ENCODE assay signal across 8 mouse cellular contexts in genomic region chr4:135889884-135890283, GRCm38 (mm10). TPM values are rescaled to one million over a fixed set of nuclear protein-coding genes. Genes with fewer than 3 reads are reported as not detected.
DNase-seq lines count a peak whose midpoint lies in the region; ATAC-seq and TF ChIP-seq lines count a peak whose summit lies in the region.

No protein-coding gene starts in this region.

- peak; percentile 76 for ATAC-seq in erythroblast, adult 5-6 weeks (replicated peaks; ENCODE audit: low FRiP score, poor library complexity, severe bottlenecking)
- ATAC-seq in heart, embryonic 14.5 days (ENCODE audit: insufficient number of reproducible peaks, insufficient read depth, low FRiP score, low read depth): peak; percentile 73; the same call in 1 of the 2 replicates
- peak; percentile 81 for ATAC-seq in kidney, postnatal 0 days (replicated peaks; ENCODE audit: low FRiP score, low read depth)
- peak; percentile 65; the same call in 1 of the 2 replicates for ATAC-seq in liver, embryonic 14.5 days (ENCODE audit: insufficient read depth)

- H3K27ac ChIP-seq in CH12.LX (ENCODE audit: insufficient read depth, low read depth): no peak overlapping the region
- H3K27ac ChIP-seq in bone marrow macrophage, adult 2 months (ENCODE audit: insufficient read depth, low read depth, low read length): no peak overlapping the region
- no peak overlapping the region for H3K27ac ChIP-seq in heart, embryonic 14.5 days (replicated peaks in 1 of 2; ENCODE audit: control insufficient read depth in 1 of 2, insufficient read depth in 1 of 2, low read depth in 2 of 2, low read length in 2 of 2)
- no peak overlapping the region for H3K27ac ChIP-seq in kidney, postnatal 0 days
- no peak overlapping the region for H3K27ac ChIP-seq in liver, embryonic 14.5 days
- H3K27ac ChIP-seq in olfactory bulb, adult 2 months (ENCODE audit: insufficient read depth, low read depth, low read length): no peak overlapping the region
- H3K27ac ChIP-seq in thymus, adult 2 months (ENCODE audit: control insufficient read depth, insufficient read depth, low read length): no peak overlapping the region

- no peak overlapping the region for H3K4me2 ChIP-seq in CH12.LX (ENCODE audit: insufficient read depth, low read depth, poor library complexity, severe bottlenecking)
- no peak overlapping the region for H3K4me2 ChIP-seq in heart, embryonic 14.5 days (ENCODE audit: low read length)
- H3K4me2 ChIP-seq in kidney, postnatal 0 days (ENCODE audit: low read length): no peak overlapping the region
- no peak overlapping the region for H3K4me2 ChIP-seq in liver, embryonic 14.5 days (ENCODE audit: low read depth)

- DNase-seq in CH12.LX (ENCODE audit: extremely low read depth): peak; percentile 75
- peak; percentile 91 for DNase-seq in kidney, postnatal 0 days (ENCODE audit: low spot score)
- DNase-seq in liver, embryonic 14.5 days (ENCODE audit: low read depth in 3 of 3, low spot score in 3 of 3): no peak
- peak; percentile 87 for DNase-seq in thymus, adult 2 months

- no peak for TF ChIP-seq EP300 in CH12.LX (IDR thresholded peaks at IDR 0.05; ENCODE audit: low read length)
- no peak for TF ChIP-seq EP300 in liver, embryonic 14.5 days (IDR thresholded peaks at IDR 0.05; ENCODE audit: low read depth)

- dilution Hi-C loops in CH12.LX (cut with MboI; ENCODE audit: extremely low pct_ligation_motif_present, extremely low pct_unique_long_range_greater_than_20kb, low sequenced_read_pairs): no loop called here

- H3K9me3 ChIP-seq in CH12.LX (replicated peaks; ENCODE audit: low read length): peaks cover 2% of the 10 kb centered on the region
- H3K9me3 ChIP-seq in heart, embryonic 14.5 days (ENCODE audit: control insufficient read depth, low read length): no peaks in the 10 kb centered on the region
- no peaks in the 10 kb centered on the region for H3K9me3 ChIP-seq in kidney, postnatal 0 days (replicated peaks; ENCODE audit: low read length)
- no peaks in the 10 kb centered on the region for H3K9me3 ChIP-seq in liver, embryonic 14.5 days (ENCODE audit: control insufficient read depth, low read length)

- H3K9ac ChIP-seq in CH12.LX (ENCODE audit: insufficient read depth, low read depth): no peak overlapping the region
- H3K9ac ChIP-seq in heart, embryonic 14.5 days (ENCODE audit: low read length): no peak overlapping the region
- no peak overlapping the region for H3K9ac ChIP-seq in kidney, postnatal 0 days (ENCODE audit: low read depth, low read length)
- H3K9ac ChIP-seq in liver, embryonic 14.5 days (replicated peaks): no peak overlapping the region

- no peaks in the 10 kb centered on the region for H3K79me2 ChIP-seq in CH12.LX (replicated peaks; ENCODE audit: control insufficient read depth, extremely low read depth, insufficient read depth, poor library complexity, severe bottlenecking)

- peak; percentile 93 for TF ChIP-seq RAD21 in CH12.LX (IDR thresholded peaks at IDR 0.05; ENCODE audit: low read depth, low read length)

- H3K27me3 ChIP-seq in CH12.LX (replicated peaks): no peaks in the 10 kb centered on the region
- H3K27me3 ChIP-seq in heart, embryonic 14.5 days (ENCODE audit: control insufficient read depth, insufficient read depth, low read length): no peaks in the 10 kb centered on the region
- no peaks in the 10 kb centered on the region for H3K27me3 ChIP-seq in kidney, postnatal 0 days (ENCODE audit: insufficient read depth, low read length)
- H3K27me3 ChIP-seq in liver, embryonic 14.5 days (ENCODE audit: control insufficient read depth, insufficient read depth, low read length): no peaks in the 10 kb centered on the region
- no peaks in the 10 kb centered on the region for H3K27me3 ChIP-seq in thymus, adult 2 months (ENCODE audit: control insufficient read depth, insufficient read depth, low read length)

- peak; percentile 55 to 96 for TF ChIP-seq CTCF in CH12.LX (conservative IDR thresholded peaks at IDR 0.05 in 1 of 2, IDR thresholded peaks at IDR 0.05 in 1 of 2; ENCODE audit: low read depth in 2 of 2, low read length in 2 of 2)
- peak; percentile 90 for TF ChIP-seq CTCF in bone marrow macrophage, adult 2 months (IDR thresholded peaks at IDR 0.05; ENCODE audit: low read depth, low read length)
- peak; percentile 91 for TF ChIP-seq CTCF in kidney, postnatal 0 days (IDR thresholded peaks at IDR 0.05; ENCODE audit: low read depth)
- peak; percentile 93 for TF ChIP-seq CTCF in liver, embryonic 14.5 days (IDR thresholded peaks at IDR 0.05; ENCODE audit: low read depth)
- TF ChIP-seq CTCF in olfactory bulb, adult 2 months (IDR thresholded peaks at IDR 0.05; ENCODE audit: insufficient read depth, low read depth, low read length): peak; percentile 47
- peak; percentile 72; the same call in 1 of the 2 replicates for TF ChIP-seq CTCF in thymus, adult 2 months (IDR thresholded peaks at IDR 0.05; ENCODE audit: borderline replicate concordance, control insufficient read depth, extremely low read depth, insufficient read depth, low read length, poor library complexity)

- no peaks in the 10 kb centered on the region for H3K36me3 ChIP-seq in CH12.LX (replicated peaks in 1 of 2; ENCODE audit: control insufficient read depth in 1 of 2, insufficient read depth in 1 of 2, low read length in 1 of 2)
- no peaks in the 10 kb centered on the region for H3K36me3 ChIP-seq in heart, embryonic 14.5 days (ENCODE audit: control insufficient read depth, insufficient read depth, low read length)
- no peaks in the 10 kb centered on the region for H3K36me3 ChIP-seq in kidney, postnatal 0 days (ENCODE audit: insufficient read depth, low read length)
- H3K36me3 ChIP-seq in liver, embryonic 14.5 days (replicated peaks; ENCODE audit: control insufficient read depth, insufficient read depth, low read depth): no peaks in the 10 kb centered on the region
- no peaks in the 10 kb centered on the region for H3K36me3 ChIP-seq in thymus, adult 2 months (ENCODE audit: control insufficient read depth, insufficient read depth, low read length)

- in situ Hi-C loops in CH12.LX (cut with MboI; ENCODE audit: low pct_ligation_motif_present, low pct_unique_long_range_greater_than_20kb, low sequenced_read_pairs): loop anchor here (10.0 kb wide), 1 partner anchor 55 kb away; the partner anchor contains the start of gene Hmgcl

- WGBS in heart, embryonic 14.5 days: 5% methylated on average over 4 of the region's 4 CpGs
- 0% methylated on average over 4 of the region's 4 CpGs for WGBS in kidney, postnatal 0 days
- WGBS in liver, embryonic 14.5 days (ENCODE audit: insufficient replicate concordance): 5% methylated on average over 4 of the region's 4 CpGs
- WGBS in olfactory bulb, adult 2 months: 9% methylated on average over 4 of the region's 4 CpGs
- 1% methylated on average over 4 of the region's 4 CpGs for WGBS in thymus, adult 2 months

- no peak for TF ChIP-seq POLR2A in CH12.LX (IDR thresholded peaks at IDR 0.05; ENCODE audit: low read depth, low read length)
- no peak for TF ChIP-seq POLR2A in bone marrow macrophage, adult 2 months (IDR thresholded peaks at IDR 0.05; ENCODE audit: borderline replicate concordance, low read depth, low read length)
- TF ChIP-seq POLR2A in olfactory bulb, adult 2 months (IDR thresholded peaks at IDR 0.05; ENCODE audit: insufficient read depth, low read depth, low read length): no peak
- TF ChIP-seq POLR2A in thymus, adult 2 months (IDR thresholded peaks at IDR 0.05; ENCODE audit: control insufficient read depth, extremely low read depth, insufficient read depth, low read length, poor library complexity): no peak

- H3K4me1 ChIP-seq in CH12.LX (ENCODE audit: control insufficient read depth in 1 of 2, insufficient read depth in 2 of 2): peaks cover 24 to 40% of the 10 kb centered on the region in 2 experiments
- H3K4me1 ChIP-seq in bone marrow macrophage, adult 2 months (ENCODE audit: control insufficient read depth, insufficient read depth, low read length): peaks cover 9% of the 10 kb centered on the region
- H3K4me1 ChIP-seq in heart, embryonic 14.5 days (ENCODE audit: control insufficient read depth in 2 of 2, insufficient read depth in 2 of 2, low read length in 2 of 2): no peaks in the 10 kb centered on the region; a peak in 1 of 4 replicates
- no peaks in the 10 kb centered on the region for H3K4me1 ChIP-seq in kidney, postnatal 0 days (replicated peaks; ENCODE audit: insufficient read depth, low read length)
- peaks cover 3 to 11% of the 10 kb centered on the region in 2 experiments; a peak in 3 of 4 replicates for H3K4me1 ChIP-seq in liver, embryonic 14.5 days (replicated peaks; ENCODE audit: control insufficient read depth in 2 of 2, insufficient read depth in 2 of 2, low read length in 1 of 2)
- H3K4me1 ChIP-seq in olfactory bulb, adult 2 months (ENCODE audit: control insufficient read depth, insufficient read depth, low read length): no peaks in the 10 kb centered on the region
- H3K4me1 ChIP-seq in thymus, adult 2 months (replicated peaks; ENCODE audit: control insufficient read depth, insufficient read depth, low read length): peaks cover 9% of the 10 kb centered on the region

- H3K4me3 ChIP-seq in CH12.LX (replicated peaks in 1 of 3; ENCODE audit: low read depth in 2 of 3, low read length in 2 of 3, poor library complexity in 1 of 3): no peak overlapping the region
- no peak overlapping the region for H3K4me3 ChIP-seq in bone marrow macrophage, adult 2 months (ENCODE audit: insufficient read depth, low read length)
- H3K4me3 ChIP-seq in heart, embryonic 14.5 days (ENCODE audit: control insufficient read depth in 1 of 2, insufficient read depth in 1 of 2, low read depth in 1 of 2, low read length in 2 of 2): no peak overlapping the region
- no peak overlapping the region for H3K4me3 ChIP-seq in kidney, postnatal 0 days (replicated peaks; ENCODE audit: low read depth, low read length)
- H3K4me3 ChIP-seq in liver, embryonic 14.5 days (ENCODE audit: insufficient read depth in 1 of 2, low read depth in 2 of 2, low read length in 2 of 2): no peak overlapping the region
- H3K4me3 ChIP-seq in olfactory bulb, adult 2 months (ENCODE audit: insufficient read depth, low read depth, low read length): no peak overlapping the region
- no peak overlapping the region for H3K4me3 ChIP-seq in thymus, adult 2 months (ENCODE audit: control insufficient read depth, insufficient read depth, low read length)

RNA-seq across cellular contexts. Expression of gene Cnr2, which starts 5.3 kb away (rescaled TPM):
- total RNA-seq in CH12.LX (2012; rRNA removed) (5.6 and 6.5 TPM in 2 replicates), CH12.LX (2014; rRNA removed) (13.5 and 13.8 TPM in 2 replicates)
- polyA plus RNA-seq in CH12.LX (2012; ENCODE audit: insufficient read length, low read depth): 9.4 and 10.6 TPM in 2 replicates
- polyA plus RNA-seq in bone marrow macrophage, adult 2 months (2012; ENCODE audit: insufficient read depth, insufficient read length, missing spikeins): 17.3 and 18.8 TPM in 2 replicates
- total RNA-seq in erythroblast, adult 5-6 weeks (2015; ENCODE audit: low replicate concordance): 2.9 and 5.2 TPM in 2 replicates
- total RNA-seq in erythroblast, adult 5-6 weeks (2017; ENCODE audit: low replicate concordance): 3.6 and 4.1 TPM in 2 replicates
- polyA plus RNA-seq in heart, embryonic 14.5 days (2014; fragmentation: Nextera tagmentation; extraction: Ambion mirVana): 0.36 and 0.38 TPM in 2 replicates
- polyA plus RNA-seq in kidney, postnatal 0 days (2015; fragmentation: Nextera tagmentation; extraction: Ambion mirVana): 0.68 and 0.70 TPM in 2 replicates
- 1.6 and 2.1 TPM in 2 replicates for polyA plus RNA-seq in liver, embryonic 14.5 days (2012; rRNA removed)
- polyA plus RNA-seq in liver, embryonic 14.5 days (2014; fragmentation: Nextera tagmentation; extraction: Ambion mirVana): 2.3 and 2.5 TPM in 2 replicates
- not detected in 2 replicates for polyA plus RNA-seq in olfactory bulb, adult 2 months (2012; ENCODE audit: insufficient read depth, insufficient read length, low replicate concordance, missing spikeins)
- polyA plus RNA-seq in thymus, adult 2 months (2012; rRNA removed): 9.3 and 9.5 TPM in 2 replicates

RNA-seq across cellular contexts. Expression of gene Pnrc2, which starts 16.2 kb away (rescaled TPM):
- 22.2 and 30.5 TPM in 2 replicates for total RNA-seq in CH12.LX (2012; rRNA removed)
- total RNA-seq in CH12.LX (2014; rRNA removed): 46.9 and 55.0 TPM in 2 replicates
- polyA plus RNA-seq in CH12.LX (2012; ENCODE audit: insufficient read length, low read depth): 32.8 and 34.4 TPM in 2 replicates
- polyA plus RNA-seq in bone marrow macrophage, adult 2 months (2012; ENCODE audit: insufficient read depth, insufficient read length, missing spikeins): 126 and 135 TPM in 2 replicates
- total RNA-seq in erythroblast, adult 5-6 weeks (2015; ENCODE audit: low replicate concordance): 81.7 and 106 TPM in 2 replicates
- 106 and 135 TPM in 2 replicates for total RNA-seq in erythroblast, adult 5-6 weeks (2017; ENCODE audit: low replicate concordance)
- polyA plus RNA-seq in heart, embryonic 14.5 days (2014; fragmentation: Nextera tagmentation; extraction: Ambion mirVana): 133 and 137 TPM in 2 replicates
- polyA plus RNA-seq in kidney, postnatal 0 days (2015; fragmentation: Nextera tagmentation; extraction: Ambion mirVana): 190 and 194 TPM in 2 replicates
- polyA plus RNA-seq in liver, embryonic 14.5 days (2012; rRNA removed): 25.4 and 43.4 TPM in 2 replicates
- 80.2 and 81.9 TPM in 2 replicates for polyA plus RNA-seq in liver, embryonic 14.5 days (2014; fragmentation: Nextera tagmentation; extraction: Ambion mirVana)
- not detected in 2 replicates for polyA plus RNA-seq in olfactory bulb, adult 2 months (2012; ENCODE audit: insufficient read depth, insufficient read length, low replicate concordance, missing spikeins)
- polyA plus RNA-seq in thymus, adult 2 months (2012; rRNA removed): 26.7 and 28.6 TPM in 2 replicates

RNA-seq across cellular contexts. Expression of gene Fuca1, which starts 30.7 kb away (rescaled TPM):
- total RNA-seq in CH12.LX (2012; rRNA removed) (63.2 and 77.6 TPM in 2 replicates), CH12.LX (2014; rRNA removed) (28.6 and 32.6 TPM in 2 replicates)
- polyA plus RNA-seq in CH12.LX (2012; ENCODE audit: insufficient read length, low read depth): 66.5 and 71.5 TPM in 2 replicates
- 418 and 432 TPM in 2 replicates for polyA plus RNA-seq in bone marrow macrophage, adult 2 months (2012; ENCODE audit: insufficient read depth, insufficient read length, missing spikeins)
- 9.2 and 15.2 TPM in 2 replicates for total RNA-seq in erythroblast, adult 5-6 weeks (2015; ENCODE audit: low replicate concordance)
- 29.4 and 31.6 TPM in 2 replicates for total RNA-seq in erythroblast, adult 5-6 weeks (2017; ENCODE audit: low replicate concordance)
- polyA plus RNA-seq in heart, embryonic 14.5 days (2014; fragmentation: Nextera tagmentation; extraction: Ambion mirVana): 50.1 and 63.0 TPM in 2 replicates
- polyA plus RNA-seq in kidney, postnatal 0 days (2015; fragmentation: Nextera tagmentation; extraction: Ambion mirVana): 98.7 and 99.4 TPM in 2 replicates
- 8.8 and 12.0 TPM in 2 replicates for polyA plus RNA-seq in liver, embryonic 14.5 days (2012; rRNA removed)
- polyA plus RNA-seq in liver, embryonic 14.5 days (2014; fragmentation: Nextera tagmentation; extraction: Ambion mirVana): 19.0 and 23.6 TPM in 2 replicates
- not detected in 2 replicates for polyA plus RNA-seq in olfactory bulb, adult 2 months (2012; ENCODE audit: insufficient read depth, insufficient read length, low replicate concordance, missing spikeins)
- 37.5 and 43.5 TPM in 2 replicates for polyA plus RNA-seq in thymus, adult 2 months (2012; rRNA removed)

RNA-seq across cellular contexts. Expression of gene Srsf10, which starts 34.3 kb away (rescaled TPM):
- 85.7 and 127 TPM in 2 replicates for total RNA-seq in CH12.LX (2012; rRNA removed)
- 179 and 197 TPM in 2 replicates for total RNA-seq in CH12.LX (2014; rRNA removed)
- 291 and 341 TPM in 2 replicates for polyA plus RNA-seq in CH12.LX (2012; ENCODE audit: insufficient read length, low read depth)
- 82.1 and 98.0 TPM in 2 replicates for polyA plus RNA-seq in bone marrow macrophage, adult 2 months (2012; ENCODE audit: insufficient read depth, insufficient read length, missing spikeins)
- 116 and 151 TPM in 2 replicates for total RNA-seq in erythroblast, adult 5-6 weeks (2015; ENCODE audit: low replicate concordance)
- 176 and 297 TPM in 2 replicates for total RNA-seq in erythroblast, adult 5-6 weeks (2017; ENCODE audit: low replicate concordance)
- polyA plus RNA-seq in heart, embryonic 14.5 days (2014; fragmentation: Nextera tagmentation; extraction: Ambion mirVana): 144 and 147 TPM in 2 replicates
- 192 and 194 TPM in 2 replicates for polyA plus RNA-seq in kidney, postnatal 0 days (2015; fragmentation: Nextera tagmentation; extraction: Ambion mirVana)
- 33.2 and 49.6 TPM in 2 replicates for polyA plus RNA-seq in liver, embryonic 14.5 days (2012; rRNA removed)
- 108 and 110 TPM in 2 replicates for polyA plus RNA-seq in liver, embryonic 14.5 days (2014; fragmentation: Nextera tagmentation; extraction: Ambion mirVana)
- polyA plus RNA-seq in olfactory bulb, adult 2 months (2012; ENCODE audit: insufficient read depth, insufficient read length, low replicate concordance, missing spikeins): not detected in 2 replicates
- 194 and 220 TPM in 2 replicates for polyA plus RNA-seq in thymus, adult 2 months (2012; rRNA removed)

RNA-seq across cellular contexts. Expression of gene Hmgcl, which starts 56.4 kb away (rescaled TPM):
- total RNA-seq in CH12.LX (2012; rRNA removed): 32.4 and 42.7 TPM in 2 replicates
- 38.0 and 39.5 TPM in 2 replicates for total RNA-seq in CH12.LX (2014; rRNA removed)
- 27.2 and 27.6 TPM in 2 replicates for polyA plus RNA-seq in CH12.LX (2012; ENCODE audit: insufficient read length, low read depth)
- polyA plus RNA-seq in bone marrow macrophage, adult 2 months (2012; ENCODE audit: insufficient read depth, insufficient read length, missing spikeins): 99.8 and 101 TPM in 2 replicates
- total RNA-seq in erythroblast, adult 5-6 weeks (2015; ENCODE audit: low replicate concordance): 17.3 and 45.4 TPM in 2 replicates
- 15.6 and 15.8 TPM in 2 replicates for total RNA-seq in erythroblast, adult 5-6 weeks (2017; ENCODE audit: low replicate concordance)
- 91.6 and 96.7 TPM in 2 replicates for polyA plus RNA-seq in heart, embryonic 14.5 days (2014; fragmentation: Nextera tagmentation; extraction: Ambion mirVana)
- 107 and 110 TPM in 2 replicates for polyA plus RNA-seq in kidney, postnatal 0 days (2015; fragmentation: Nextera tagmentation; extraction: Ambion mirVana)
- 28.9 and 43.4 TPM in 2 replicates for polyA plus RNA-seq in liver, embryonic 14.5 days (2012; rRNA removed)
- 71.9 and 76.5 TPM in 2 replicates for polyA plus RNA-seq in liver, embryonic 14.5 days (2014; fragmentation: Nextera tagmentation; extraction: Ambion mirVana)
- polyA plus RNA-seq in olfactory bulb, adult 2 months (2012; ENCODE audit: insufficient read depth, insufficient read length, low replicate concordance, missing spikeins): not detected in 2 replicates
- polyA plus RNA-seq in thymus, adult 2 months (2012; rRNA removed): 46.4 and 53.1 TPM in 2 replicates

Comparison
In these comparisons a context has a peak if more than half of its experiments do, and no peak if none do; other contexts are left out.
1. DNase-seq: peak in CH12.LX (single experiment), kidney, postnatal 0 days (single experiment) and thymus, adult 2 months (single experiment); none in liver, embryonic 14.5 days (0 of 3).
2. Peak in every context shown above with its lines, with median percentiles within 50 percentile points of each other: CTCF ChIP-seq and ATAC-seq.